Mouse (Mus musculus): ENCODE results near the gene Baz2b. TPM values are rescaled to one million over a fixed set of nuclear protein-coding genes. Genes with fewer than 3 reads are reported as not detected.

The Baz2b gene
- total RNA-seq, 2 experiments from 2014 or later, result 70.1 to 95.7 TPM

GRCm38 (mm10) chr2:59966454-59966853 lies 243.2 kb downstream of the Baz2b start:
- ATAC-seq (replicated peaks; ENCODE audit: poor library complexity), result no peak

- no peak for ATAC-seq (replicated peaks; ENCODE audit: poor library complexity)
Measured at GRCm38 (mm10) chr2:59963011-59963410, 246.6 kb downstream of the Baz2b start.

GRCm38 (mm10) chr2:59962579-59962978 lies 247.1 kb downstream of the Baz2b start:
- ATAC-seq (replicated peaks; ENCODE audit: poor library complexity), result no peak

- no peak for ATAC-seq (replicated peaks; ENCODE audit: poor library complexity)
Measured at GRCm38 (mm10) chr2:59960495-59960772, 249.2 kb downstream of the Baz2b start.

GRCm38 (mm10) chr2:59959668-59960494 lies 249.8 kb downstream of the Baz2b start:
- ATAC-seq (replicated peaks; ENCODE audit: poor library complexity), result peak; percentile 37; the same call in 1 of the 2 replicates

GRCm38 (mm10) chr2:59958543-59958942 lies 251.1 kb downstream of the Baz2b start:
- ATAC-seq (replicated peaks; ENCODE audit: poor library complexity), result no peak

GRCm38 (mm10) chr2:59955916-59956315 lies 253.7 kb downstream of the Baz2b start:
- ATAC-seq (replicated peaks; ENCODE audit: poor library complexity), result no peak

- no peak for ATAC-seq (replicated peaks; ENCODE audit: poor library complexity)
Measured at GRCm38 (mm10) chr2:59954791-59955190, 254.8 kb downstream of the Baz2b start.

- no peak for ATAC-seq (replicated peaks; ENCODE audit: poor library complexity)
Measured at GRCm38 (mm10) chr2:59952286-59953014, 257.2 kb downstream of the Baz2b start.

- no peak for ATAC-seq (replicated peaks; ENCODE audit: poor library complexity)
Measured at GRCm38 (mm10) chr2:59951706-59952105, 257.9 kb downstream of the Baz2b start.

- no peak for ATAC-seq (replicated peaks; ENCODE audit: poor library complexity)
Measured at GRCm38 (mm10) chr2:59951127-59951526, 258.5 kb downstream of the Baz2b start.

GRCm38 (mm10) chr2:59936296-59936695 lies 273.3 kb downstream of the Baz2b start:
- no peak for ATAC-seq (replicated peaks; ENCODE audit: poor library complexity)

GRCm38 (mm10) chr2:59933129-59933528 lies 276.5 kb downstream of the Baz2b start:
- no peak for ATAC-seq (replicated peaks; ENCODE audit: poor library complexity)

GRCm38 (mm10) chr2:59932244-59932643 lies 277.4 kb downstream of the Baz2b start:
- ATAC-seq (replicated peaks; ENCODE audit: poor library complexity), result no peak

GRCm38 (mm10) chr2:59913610-59914009 lies 296.0 kb downstream of the Baz2b start:
- ATAC-seq (replicated peaks; ENCODE audit: poor library complexity), result no peak

- ATAC-seq (replicated peaks; ENCODE audit: poor library complexity), result no peak
Measured at GRCm38 (mm10) chr2:59908048-59908447, 301.6 kb downstream of the Baz2b start.

- no peak for ATAC-seq (replicated peaks; ENCODE audit: poor library complexity)
Measured at GRCm38 (mm10) chr2:59904007-59904406, 305.6 kb downstream of the Baz2b start.

- ATAC-seq (replicated peaks; ENCODE audit: poor library complexity), result no peak
Measured at GRCm38 (mm10) chr2:59898666-59899065, 311.0 kb downstream of the Baz2b start.

- ATAC-seq (replicated peaks; ENCODE audit: poor library complexity), result no peak
Measured at GRCm38 (mm10) chr2:59898105-59898504, 311.5 kb downstream of the Baz2b start.

- 0 out of 2 replicates have a peak, but pooled peaks have one; percentile 11 for ATAC-seq (replicated peaks; ENCODE audit: poor library complexity)
Measured at GRCm38 (mm10) chr2:59896837-59897236, 312.8 kb downstream of the Baz2b start.

GRCm38 (mm10) chr2:59896400-59896799 lies 313.2 kb downstream of the Baz2b start:
- no peak for ATAC-seq (replicated peaks; ENCODE audit: poor library complexity)

GRCm38 (mm10) chr2:59889699-59890098 lies 319.9 kb downstream of the Baz2b start:
- ATAC-seq (replicated peaks; ENCODE audit: poor library complexity), result peak; percentile 74

All from megakaryocyte progenitor cell, adult 5-6 weeks (primary cell).